Mouse (Mus musculus) hindbrain, postnatal 0 days (tissue): Measurements from ENCODE around the gene Lipt1. TPM values are rescaled to one million over a fixed set of nuclear protein-coding genes. Genes with fewer than 3 reads are reported as not detected.

Experiments
- ATAC-seq: fragments of 200-750 bp; cut with Nextera tagmentation; 2 replicates; pipeline ENCODE4 v1.8.0; 2017; ENCODE audit warnings: mild to moderate bottlenecking, moderate TSS enrichment, moderate library complexity
- DNase-seq: peaks from one replicate; pipeline ENCODE4 v3.0.0-alpha.2; 2015; ENCODE audit warnings: low spot score
- H3K27ac ChIP-seq: fragments of 300-500 bp; sonication (generic); 2 replicates; pipeline ENCODE4 v1.5.1; 2014; ENCODE audit warnings: mild to moderate bottlenecking
- H3K27me3 ChIP-seq: fragments of 300-500 bp; sonication (generic); 2 replicates; pipeline ENCODE4 v1.6.1; 2014; ENCODE audit warnings: low read length, mixed read lengths; ENCODE audit not compliant: insufficient read depth
- H3K36me3 ChIP-seq: fragments of 300-500 bp; sonication (generic); 2 replicates; pipeline ENCODE4 v1.6.1; 2014; ENCODE audit warnings: low read length, mixed read lengths; ENCODE audit not compliant: insufficient read depth
- H3K4me1 ChIP-seq: fragments of 300-500 bp; sonication (generic); 2 replicates; pipeline ENCODE4 v1.6.1; 2014; ENCODE audit warnings: antibody characterized with exemption, low read length, mixed read lengths; ENCODE audit not compliant: insufficient read depth
- H3K4me2 ChIP-seq: fragments of 300-500 bp; sonication (generic); 2 replicates; pipeline ENCODE4 v1.6.1; 2014; ENCODE audit warnings: low read depth, mild to moderate bottlenecking, low read length, moderate library complexity, mixed read lengths
- H3K4me3 ChIP-seq: fragments of 300-500 bp; sonication (generic); 2 replicates; pipeline ENCODE4 v1.5.1; 2014; ENCODE audit warnings: low read length
- H3K9ac ChIP-seq: fragments of 300-500 bp; sonication (generic); replicated peaks from 2 replicates; pipeline ENCODE4 v1.6.1; 2014; ENCODE audit warnings: mild to moderate bottlenecking, low read length, moderate library complexity, mixed read lengths
- H3K9me3 ChIP-seq: fragments of 300-500 bp; sonication (generic); 2 replicates; pipeline ENCODE4 v1.6.1; 2016; ENCODE audit warnings: low read length, mixed read lengths
- CTCF ChIP-seq: IDR thresholded peaks from 2 replicates; pipeline ENCODE4 v1.5.1; 2016; ENCODE audit warnings: antibody characterized with exemption, control low read depth, low read depth
- WGBS: fragments of 180-500 bp; shearing (Covaris S2); extraction: QIAGEN DNeasy Blood & Tissue Kit; methylation state at CpG from one replicate; pipeline ENCODE4 v1.1.7; 2014; 5-methylcytosine and 5-hydroxymethylcytosine counted together
- polyA plus RNA-seq: library from polyadenylated mRNA; unstranded; fragments of >200 nt; fragmentation: Nextera tagmentation; extraction: Ambion mirVana; gene quantifications from 2 replicates; pipeline ENCODE4 v1.2.1, GENCODE M21; 2015
- total RNA-seq: library from RNA; depleted of rRNA; stranded (reverse); fragments of >200 nt; gene quantifications from 2 replicates; pipeline ENCODE4 v1.2.3, GENCODE M21; 2014; rRNA removed

Lipt1 gene
- total and polyA plus RNA-seq, 2 experiments from 2014 or later: 6.4 to 14.2 TPM

- Histone ChIP-seq H3K36me3 (no peaks in the 10 kb centered on the region), H3K9ac (no peak overlapping the region), H3K27ac (no peak overlapping the region), H3K4me3 (no peak overlapping the region), H3K4me2 (no peak overlapping the region), H3K4me1 (no peaks in the 10 kb centered on the region), H3K9me3 (no peaks in the 10 kb centered on the region), H3K27me3 (no peaks in the 10 kb centered on the region)
- no peak for TF ChIP-seq CTCF
- DNase-seq (no peak), ATAC-seq (no peak)
- 81% methylated on average over 13 of the region's 13 CpGs for WGBS
These were observed 46.1 kb downstream of the Lipt1 start for GRCm38 (mm10) chr1:37917666-37918065.

DNA sequence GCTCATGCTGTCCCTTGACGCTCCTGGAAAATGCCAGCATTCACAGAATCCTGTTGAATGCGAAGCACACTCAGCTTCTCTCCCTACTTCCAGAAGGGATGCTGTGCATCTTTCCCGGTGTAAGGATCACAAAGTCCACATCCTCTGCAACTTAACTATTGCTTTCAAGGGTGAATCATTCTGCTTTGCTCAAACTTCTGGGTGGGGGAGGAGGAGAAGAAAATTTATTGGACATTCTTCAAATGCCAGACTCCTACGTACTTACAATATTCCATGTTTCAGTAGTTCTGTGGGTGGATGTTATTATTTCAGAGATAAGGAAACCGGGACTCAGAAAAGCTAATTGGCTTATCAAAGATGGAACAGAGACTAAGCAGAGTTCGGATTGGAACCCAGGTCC, 46.6 kb downstream of the Lipt1 start:
- Histone ChIP-seq H3K4me2 (no peak overlapping the region), H3K27ac (no peak overlapping the region), H3K27me3 (no peaks in the 10 kb centered on the region), H3K9ac (no peak overlapping the region), H3K9me3 (no peaks in the 10 kb centered on the region), H3K4me1 (no peaks in the 10 kb centered on the region), H3K4me3 (no peak overlapping the region), H3K36me3 (no peaks in the 10 kb centered on the region)
- DNase-seq (no peak), ATAC-seq (no peak)
- 87% methylated on average over 6 of the region's 6 CpGs for WGBS
- no peak for TF ChIP-seq CTCF

- 34% methylated on average over 8 of the region's 8 CpGs for WGBS
These were observed 51.0 kb downstream of the Lipt1 start for GRCm38 (mm10) chr1:37922536-37922935.

More at GRCm38 (mm10) chr1:37922536-37922935, 51.0 kb downstream of the Lipt1 start:
- Histone ChIP-seq H3K9me3 (no peaks in the 10 kb centered on the region), H3K9ac (no peak overlapping the region), H3K27me3 (no peaks in the 10 kb centered on the region), H3K36me3 (no peaks in the 10 kb centered on the region), H3K27ac (no peak overlapping the region), H3K4me1 (no peaks in the 10 kb centered on the region), H3K4me2 (no peak overlapping the region), H3K4me3 (no peak overlapping the region)
- ATAC-seq (peak; percentile 45; the same call in 1 of the 2 replicates), DNase-seq (peak; percentile 40)
- TF ChIP-seq CTCF: no peak

Other genes starting within 250 kb of the Lipt1 start
- gene 2010300C02Rik, start 151.7 kb upstream of the Lipt1 start, total RNA-seq: 7.1 and 10.0 TPM in 2 replicates
- gene 2010300C02Rik, start 151.7 kb upstream of the Lipt1 start, polyA plus RNA-seq: 4.1 and 5.3 TPM in 2 replicates
- gene Tsga10, start 5.3 kb upstream of the Lipt1 start, total RNA-seq: 6.6 and 7.0 TPM in 2 replicates
- 8.1 and 8.2 TPM in 2 replicates for gene Tsga10, start 5.3 kb upstream of the Lipt1 start, polyA plus RNA-seq
- 4.1 and 8.3 TPM in 2 replicates for gene Mitd1, start 18.7 kb downstream of the Lipt1 start, total RNA-seq
- 8.2 and 10.1 TPM in 2 replicates for gene Mitd1, start 18.7 kb downstream of the Lipt1 start, polyA plus RNA-seq
- gene Mrpl30, start 18.7 kb downstream of the Lipt1 start, total RNA-seq: 45.2 and 50.5 TPM in 2 replicates
- gene Mrpl30, start 18.7 kb downstream of the Lipt1 start, polyA plus RNA-seq: 291 and 298 TPM in 2 replicates
- gene Lyg2, start 44.8 kb downstream of the Lipt1 start, total RNA-seq: not detected in 2 replicates
- gene Lyg2, start 44.8 kb downstream of the Lipt1 start, polyA plus RNA-seq: not detected in 2 replicates
- not detected in 2 replicates for gene Lyg1, start 86.0 kb downstream of the Lipt1 start, total RNA-seq
- gene Lyg1, start 86.0 kb downstream of the Lipt1 start, polyA plus RNA-seq: not detected in 2 replicates
- gene Txndc9, start 126.2 kb downstream of the Lipt1 start, total RNA-seq: 22.9 and 23.3 TPM in 2 replicates
- gene Txndc9, start 126.2 kb downstream of the Lipt1 start, polyA plus RNA-seq: 114 and 128 TPM in 2 replicates
- gene Eif5b, start 126.3 kb downstream of the Lipt1 start, total RNA-seq: 16.2 and 20.7 TPM in 2 replicates
- gene Eif5b, start 126.3 kb downstream of the Lipt1 start, polyA plus RNA-seq: 18.2 and 21.2 TPM in 2 replicates